Mouse (Mus musculus) intestine, postnatal 0 days (tissue): ENCODE data around the gene Olfr802. TPM values are rescaled to one million over a fixed set of nuclear protein-coding genes. Genes with fewer than 3 reads are reported as not detected.

Experiments
- ATAC-seq: fragments of 200-750 bp; cut with Nextera tagmentation; 2 replicates; pipeline ENCODE4 v1.8.0; 2017; ENCODE audit warnings: mild to moderate bottlenecking, moderate TSS enrichment, moderate library complexity
- H3K27ac ChIP-seq: fragments of 300-500 bp; sonication (generic); 2 replicates; pipeline ENCODE4 v1.5.1; 2014; ENCODE audit warnings: mild to moderate bottlenecking, low read depth, low read length, moderate library complexity
- H3K27me3 ChIP-seq: fragments of 300-500 bp; sonication (generic); replicated peaks from 2 replicates; pipeline ENCODE4 v1.6.1; 2014; ENCODE audit warnings: low read length, mixed read lengths; ENCODE audit not compliant: control insufficient read depth, insufficient read depth
- H3K36me3 ChIP-seq: fragments of 300-500 bp; sonication (generic); 2 replicates; pipeline ENCODE4 v1.6.1; 2014; ENCODE audit warnings: mild to moderate bottlenecking, moderate library complexity; ENCODE audit not compliant: control insufficient read depth, insufficient read depth
- H3K4me1 ChIP-seq: fragments of 300-500 bp; sonication (generic); replicated peaks from 2 replicates; pipeline ENCODE4 v1.6.1; 2014; ENCODE audit warnings: antibody characterized with exemption, low read length, mixed read lengths; ENCODE audit not compliant: control insufficient read depth, insufficient read depth
- H3K4me2 ChIP-seq: fragments of 300-500 bp; sonication (generic); replicated peaks from 2 replicates; pipeline ENCODE4 v1.6.1; 2014; ENCODE audit warnings: low read depth, mild to moderate bottlenecking, moderate library complexity
- H3K4me3 ChIP-seq: fragments of 300-500 bp; sonication (generic); 2 replicates; pipeline ENCODE4 v1.5.1; 2014; ENCODE audit warnings: low read depth, low read length
- H3K9ac ChIP-seq: fragments of 300-500 bp; sonication (generic); 2 replicates; pipeline ENCODE4 v1.6.1; 2014; ENCODE audit warnings: mild to moderate bottlenecking, low read depth, low read length
- H3K9me3 ChIP-seq: fragments of 300-500 bp; sonication (generic); 2 replicates; pipeline ENCODE4 v1.6.1; 2016; ENCODE audit warnings: mixed run types; ENCODE audit not compliant: control insufficient read depth
- CTCF ChIP-seq: sonication (generic); IDR thresholded peaks from 2 replicates; pipeline ENCODE4 v1.5.1; 2016; ENCODE audit warnings: low read depth, mild to moderate bottlenecking, control low read depth, antibody characterized with exemption, moderate library complexity
- WGBS: fragments of 180-500 bp; shearing (Covaris S2); extraction: QIAGEN DNeasy Blood & Tissue Kit; methylation state at CpG from one replicate; pipeline ENCODE4 v1.1.7; 2014; 5-methylcytosine and 5-hydroxymethylcytosine counted together
- polyA plus RNA-seq: library from polyadenylated mRNA; unstranded; fragments of >200 nt; fragmentation: Nextera tagmentation; extraction: Ambion mirVana; gene quantifications from 2 replicates; pipeline ENCODE4 v1.2.1, GENCODE M21; 2015

Gene Olfr802
- not detected in 2 replicates for polyA plus RNA-seq

DNA sequence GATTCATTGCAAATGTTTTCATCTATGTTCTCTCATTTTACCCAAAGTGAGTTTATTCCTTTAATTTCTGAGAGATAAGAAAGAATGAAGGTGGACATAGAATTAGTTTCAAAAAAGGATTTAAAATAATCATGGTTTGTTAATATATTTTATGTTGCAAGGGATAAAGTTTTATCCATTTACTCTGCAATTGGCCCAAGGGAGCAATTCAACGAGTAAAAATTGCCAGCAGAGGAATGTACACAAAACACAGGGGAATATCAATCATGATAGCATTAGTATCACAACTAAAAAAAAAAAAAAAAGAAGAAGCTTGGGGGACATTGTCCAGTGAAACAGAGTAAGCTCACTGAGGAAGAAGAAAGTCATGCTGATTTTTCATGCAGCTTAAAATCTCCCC, at the start of gene Olfr802:
Gene Olfr802, minus strand, starts transcription at position 101 of the 400 bp plus-strand sequence.
- H3K9ac ChIP-seq, result no peak within 1 kb of the TSS
- no peak for ATAC-seq
- no peaks in the 10 kb centered on the region for H3K4me1 ChIP-seq
- 45% methylated on average over 1 of the region's 1 CpGs for WGBS
- no peaks in the 10 kb centered on the region for H3K9me3 ChIP-seq
- no peak within 1 kb of the TSS for H3K27ac ChIP-seq
- TF ChIP-seq CTCF, result no peak
- H3K27me3 ChIP-seq, result no peaks in the 10 kb centered on the region
- H3K4me3 ChIP-seq, result no peak within 1 kb of the TSS
- H3K36me3 ChIP-seq, result no peaks in the 10 kb centered on the region
- H3K4me2 ChIP-seq, result no peak within 1 kb of the TSS

DNA sequence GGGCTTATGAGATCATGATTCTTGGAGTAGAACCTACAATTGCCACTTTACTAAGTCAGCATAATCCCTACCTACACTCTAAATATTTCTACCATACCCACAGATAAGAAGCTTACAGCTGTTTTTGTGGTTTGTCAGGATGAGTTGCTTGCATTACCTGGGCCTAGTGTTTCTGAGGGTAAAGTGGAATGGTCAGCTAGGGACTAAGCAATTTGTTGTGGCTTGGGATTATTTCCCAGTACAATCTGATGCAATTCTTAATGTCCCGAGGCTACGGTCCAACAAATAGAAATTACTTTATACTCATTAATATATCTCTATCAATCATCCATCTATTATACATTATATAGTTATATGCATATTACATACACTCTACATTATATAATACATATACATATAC, 41.3 kb upstream of the Olfr802 start, which contains the start of gene Olfr805:
Gene Olfr805, minus strand, starts transcription at position 101 of the 400 bp plus-strand sequence.
- no peak within 1 kb of the TSS for H3K27ac ChIP-seq
- no peak for TF ChIP-seq CTCF
- no peak within 1 kb of the TSS for H3K4me3 ChIP-seq
- no peaks in the 10 kb centered on the region for H3K9me3 ChIP-seq
- H3K36me3 ChIP-seq, result no peaks in the 10 kb centered on the region
- ATAC-seq, result no peak
- H3K4me2 ChIP-seq, result no peak within 1 kb of the TSS
- no peak within 1 kb of the TSS for H3K9ac ChIP-seq
- no peaks in the 10 kb centered on the region for H3K27me3 ChIP-seq
- H3K4me1 ChIP-seq, result no peaks in the 10 kb centered on the region
- WGBS, result 97% methylated on average over 2 of the region's 2 CpGs

DNA sequence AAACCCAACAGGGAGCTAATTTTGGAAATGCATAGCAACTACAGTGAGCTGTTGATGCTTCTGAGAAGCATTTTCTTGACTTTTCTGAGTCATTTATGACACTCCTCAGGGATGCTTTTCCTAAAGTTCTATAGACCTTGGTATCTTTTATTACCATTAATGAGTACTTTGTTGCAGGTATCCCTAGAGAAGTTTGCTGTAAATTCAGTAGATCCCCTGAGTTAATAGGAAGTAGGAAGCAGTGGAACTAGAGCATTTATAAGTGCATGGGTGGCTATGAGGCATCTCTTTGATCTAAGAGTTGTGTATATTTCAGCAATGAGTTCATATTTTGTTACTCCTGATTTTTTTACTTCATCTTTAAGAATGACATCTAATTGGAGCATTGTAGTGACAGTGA, 14.9 kb upstream of the Olfr802 start, which contains the start of gene Olfr804:
Gene Olfr804, plus strand, starts transcription at position 301 of the 400 bp plus-strand sequence.
- H3K4me1 ChIP-seq, result no peaks in the 10 kb centered on the region
- no peak for ATAC-seq
- H3K9ac ChIP-seq, result no peak within 1 kb of the TSS
- no peaks in the 10 kb centered on the region for H3K9me3 ChIP-seq
- no peak within 1 kb of the TSS for H3K4me2 ChIP-seq
- no peaks in the 10 kb centered on the region for H3K27me3 ChIP-seq
- no peak within 1 kb of the TSS for H3K27ac ChIP-seq
- no peak for TF ChIP-seq CTCF
- no peaks in the 10 kb centered on the region for H3K36me3 ChIP-seq
- no peak within 1 kb of the TSS for H3K4me3 ChIP-seq

DNA sequence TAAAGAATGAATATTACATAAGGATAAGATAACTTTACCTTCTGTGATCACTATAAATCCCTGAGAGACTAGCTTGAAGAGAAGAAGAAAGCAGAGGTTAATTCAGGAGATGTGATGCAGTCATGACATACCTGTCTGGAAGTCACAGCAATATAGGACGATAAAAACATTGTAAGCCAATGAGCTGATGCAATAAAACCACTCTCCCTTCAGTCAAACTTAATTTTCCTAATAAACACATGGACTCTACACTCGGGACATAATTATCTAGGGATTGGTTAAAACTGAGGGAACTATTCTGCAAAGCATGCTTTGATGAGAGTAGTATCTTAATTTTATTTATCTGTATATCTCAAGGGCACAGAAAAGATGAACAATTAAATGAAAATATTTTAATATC, 6.2 kb upstream of the Olfr802 start, which contains the start of gene Olfr803:
Gene Olfr803, minus strand, starts transcription at position 101 of the 400 bp plus-strand sequence.
- TF ChIP-seq CTCF, result no peak
- Histone ChIP-seq H3K4me3 (no peak within 1 kb of the TSS), H3K9me3 (no peaks in the 10 kb centered on the region), H3K4me1 (no peaks in the 10 kb centered on the region), H3K27ac (no peak within 1 kb of the TSS), H3K27me3 (no peaks in the 10 kb centered on the region), H3K4me2 (no peak within 1 kb of the TSS), H3K9ac (no peak within 1 kb of the TSS), H3K36me3 (no peaks in the 10 kb centered on the region)
- WGBS, result 76% methylated on average over 2 of the region's 2 CpGs
- ATAC-seq, result no peak

DNA sequence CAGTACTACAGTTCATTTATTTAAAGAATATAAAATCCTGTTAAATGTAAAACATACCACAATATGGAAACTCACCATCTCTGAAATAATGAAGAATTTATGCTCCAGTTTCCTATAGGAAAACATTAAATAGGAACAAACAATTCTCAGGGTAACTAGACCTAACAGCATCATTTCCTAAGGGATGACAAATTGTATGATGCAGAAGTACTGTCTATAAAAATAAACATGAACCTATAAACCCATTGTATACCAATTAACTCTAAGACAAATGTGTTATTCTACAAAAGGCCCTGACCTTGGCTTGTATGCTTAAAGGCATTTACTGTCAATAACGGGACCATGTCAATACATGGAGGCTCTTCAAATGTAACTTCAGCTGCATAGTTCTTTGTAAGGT, 14.2 kb downstream of the Olfr802 start, which contains the start of gene Olfr801:
Gene Olfr801, minus strand, starts transcription at position 101 of the 400 bp plus-strand sequence.
- Histone ChIP-seq H3K36me3 (no peaks in the 10 kb centered on the region), H3K4me2 (no peak within 1 kb of the TSS), H3K27ac (no peak within 1 kb of the TSS), H3K4me1 (no peaks in the 10 kb centered on the region), H3K9ac (no peak within 1 kb of the TSS), H3K9me3 (no peaks in the 10 kb centered on the region), H3K27me3 (no peaks in the 10 kb centered on the region), H3K4me3 (no peak within 1 kb of the TSS)
- WGBS, result 61% methylated on average over 1 of the region's 1 CpGs
- no peak for TF ChIP-seq CTCF
- no peak for ATAC-seq

DNA sequence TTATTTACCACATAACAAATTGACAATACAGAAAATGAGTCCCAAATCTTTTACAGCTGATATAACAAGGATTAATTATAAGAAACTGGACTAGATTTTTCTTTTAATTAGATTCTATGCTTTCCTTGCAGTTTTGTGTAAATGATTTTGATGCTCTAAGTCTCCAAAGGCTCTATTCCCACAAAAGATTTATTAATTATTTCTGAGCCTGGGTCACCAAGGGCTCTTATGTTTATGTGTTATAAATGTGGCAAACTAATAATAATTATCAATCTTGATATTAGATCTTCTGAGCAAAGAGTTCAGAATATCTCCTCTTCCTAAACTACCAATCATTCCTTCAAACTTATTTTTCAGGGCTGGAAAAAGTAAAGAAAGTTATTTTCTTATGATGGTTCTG, 30.6 kb downstream of the Olfr802 start, which contains the start of gene Olfr800:
Gene Olfr800, plus strand, starts transcription at position 301 of the 400 bp plus-strand sequence.
- Histone ChIP-seq H3K27me3 (no peaks in the 10 kb centered on the region), H3K4me2 (no peak within 1 kb of the TSS), H3K9ac (no peak within 1 kb of the TSS), H3K36me3 (no peaks in the 10 kb centered on the region), H3K9me3 (no peaks in the 10 kb centered on the region), H3K4me3 (no peak within 1 kb of the TSS), H3K27ac (no peak within 1 kb of the TSS), H3K4me1 (no peaks in the 10 kb centered on the region)
- no peak for TF ChIP-seq CTCF
- no peak for ATAC-seq

DNA sequence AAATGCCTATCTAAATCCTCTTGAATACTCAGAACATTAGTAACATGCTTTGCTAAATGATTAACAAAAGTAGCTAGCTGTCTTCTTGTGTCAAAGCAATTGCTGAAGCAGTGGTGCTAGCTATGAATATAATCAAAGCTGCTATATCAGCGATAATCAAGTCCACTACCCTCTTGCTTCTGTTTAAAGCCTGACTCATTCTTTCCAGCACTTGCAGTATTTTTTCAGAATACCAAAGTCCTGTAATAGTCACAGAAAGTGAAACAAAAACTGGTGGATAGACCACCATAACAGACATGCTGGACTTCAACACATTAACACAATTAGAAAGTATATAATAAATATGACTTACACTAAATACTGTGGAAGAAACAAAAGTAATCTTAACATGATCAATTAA, 36.2 kb downstream of the Olfr802 start:
- WGBS, result 78% methylated on average over 1 of the region's 1 CpGs
- TF ChIP-seq CTCF, result no peak
- H3K4me1 ChIP-seq, result no peaks in the 10 kb centered on the region
- no peak overlapping the region for H3K4me2 ChIP-seq
- no peaks in the 10 kb centered on the region for H3K9me3 ChIP-seq
- H3K27me3 ChIP-seq, result no peaks in the 10 kb centered on the region
- no peak overlapping the region for H3K4me3 ChIP-seq
- no peaks in the 10 kb centered on the region for H3K36me3 ChIP-seq
- no peak overlapping the region for H3K9ac ChIP-seq
- ATAC-seq, result no peak
- H3K27ac ChIP-seq, result no peak overlapping the region
